Mouse (Mus musculus): Measurements from ENCODE around the gene Ehhadh. TPM values are rescaled to one million over a fixed set of nuclear protein-coding genes. Genes with fewer than 3 reads are reported as not detected.

The Ehhadh gene
- polyA plus RNA-seq, 1 experiment, result 0.11 TPM

DNA sequence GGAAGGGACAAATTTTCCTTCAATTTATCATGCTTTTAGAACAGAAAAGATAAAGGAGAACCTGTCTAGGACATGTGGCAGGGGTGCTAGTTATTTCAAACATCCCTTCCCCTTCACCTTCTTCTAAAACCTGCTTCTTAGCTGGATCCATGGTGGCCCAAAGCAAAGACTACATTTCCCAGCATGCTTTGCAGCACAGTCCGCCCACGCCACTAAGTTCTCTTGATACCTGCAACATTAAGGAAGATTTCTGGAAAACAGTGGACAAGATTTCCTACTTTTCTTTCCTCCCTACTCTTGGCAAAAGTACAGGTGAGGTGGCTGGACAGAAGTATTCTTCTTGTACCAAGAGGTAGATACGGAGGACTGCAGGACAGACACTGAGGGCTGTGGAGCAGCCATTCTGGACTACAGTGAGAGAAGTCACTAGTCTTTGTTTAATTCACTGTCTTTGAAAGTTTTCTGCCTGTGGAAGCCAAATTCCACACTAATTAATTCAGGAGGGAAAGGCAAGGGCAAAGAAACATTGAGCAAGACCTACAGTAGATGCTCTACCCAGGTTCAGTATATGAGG lies 9.2 kb downstream of the Ehhadh start:
- Histone ChIP-seq H3ac (ENCODE audit: control insufficient read depth, insufficient read length) (no peak overlapping the region), H3K4me3 (no peak overlapping the region), H3K36me3 (ENCODE audit: control insufficient read depth, insufficient read depth) (no peaks in the 10 kb centered on the region), H3K4me2 (ENCODE audit: low read depth) (no peak overlapping the region), H3K79me2 (ENCODE audit: control insufficient read depth, insufficient read depth) (no peaks in the 10 kb centered on the region), H3K27me3 (ENCODE audit: control insufficient read depth, insufficient read depth, insufficient read length) (peaks cover 12% of the 10 kb centered on the region)
- TF ChIP-seq E2F4 (IDR thresholded peaks at IDR 0.05; ENCODE audit: insufficient read depth) (no peak), MYOD1 (IDR thresholded peaks at IDR 0.05; ENCODE audit: control insufficient read depth in 1 of 3, insufficient read length in 2 of 3, low read depth in 2 of 3) (no peak), SRF (IDR thresholded peaks at IDR 0.05; ENCODE audit: control insufficient read depth, insufficient read length, low read depth) (no peak)

- H3K4me3 ChIP-seq, result no peak overlapping the region
- no peaks in the 10 kb centered on the region for H3K36me3 ChIP-seq (ENCODE audit: control insufficient read depth, insufficient read depth)
- TF ChIP-seq CEBPB (IDR thresholded peaks at IDR 0.05; ENCODE audit: insufficient read depth, poor library complexity, severe bottlenecking) (no peak), POLR2A (IDR thresholded peaks at IDR 0.05; ENCODE audit: insufficient read length, low read depth) (no peak), MAX (IDR thresholded peaks at IDR 0.05; ENCODE audit: low read depth) (no peak), SRF (IDR thresholded peaks at IDR 0.05; ENCODE audit: control insufficient read depth, insufficient read length, low read depth) (no peak), MYOG (IDR thresholded peaks at IDR 0.05; ENCODE audit: control insufficient read depth in 1 of 3, insufficient read depth in 1 of 3, insufficient read length in 2 of 3, low read depth in 2 of 3) (no peak), USF1 (IDR thresholded peaks at IDR 0.05; ENCODE audit: low read depth) (no peak), TCF3 (IDR thresholded peaks at IDR 0.05; ENCODE audit: insufficient read length, low read depth) (no peak), REST (IDR thresholded peaks at IDR 0.05; ENCODE audit: insufficient read depth, insufficient read length) (no peak), E2F4 (IDR thresholded peaks at IDR 0.05; ENCODE audit: insufficient read depth) (no peak), TCF12 (IDR thresholded peaks at IDR 0.05; ENCODE audit: insufficient read depth, poor library complexity, severe bottlenecking) (no peak), POLR2AphosphoS2 (IDR thresholded peaks at IDR 0.05; ENCODE audit: insufficient read length, low read depth) (no peak), MYOD1 (IDR thresholded peaks at IDR 0.05; ENCODE audit: control insufficient read depth in 1 of 3, insufficient read length in 2 of 3, low read depth in 2 of 3) (no peak)
- H3K27me3 ChIP-seq (ENCODE audit: control insufficient read depth, insufficient read depth, insufficient read length), result peaks cover 12% of the 10 kb centered on the region
- H3K79me2 ChIP-seq (ENCODE audit: control insufficient read depth, insufficient read depth), result no peaks in the 10 kb centered on the region
- H3K4me2 ChIP-seq (ENCODE audit: low read depth), result no peak overlapping the region
- H3ac ChIP-seq (ENCODE audit: control insufficient read depth, insufficient read length), result no peak overlapping the region
Measured at GRCm38 (mm10) chr16:21774725-21775124, 12.9 kb downstream of the Ehhadh start.

DNA sequence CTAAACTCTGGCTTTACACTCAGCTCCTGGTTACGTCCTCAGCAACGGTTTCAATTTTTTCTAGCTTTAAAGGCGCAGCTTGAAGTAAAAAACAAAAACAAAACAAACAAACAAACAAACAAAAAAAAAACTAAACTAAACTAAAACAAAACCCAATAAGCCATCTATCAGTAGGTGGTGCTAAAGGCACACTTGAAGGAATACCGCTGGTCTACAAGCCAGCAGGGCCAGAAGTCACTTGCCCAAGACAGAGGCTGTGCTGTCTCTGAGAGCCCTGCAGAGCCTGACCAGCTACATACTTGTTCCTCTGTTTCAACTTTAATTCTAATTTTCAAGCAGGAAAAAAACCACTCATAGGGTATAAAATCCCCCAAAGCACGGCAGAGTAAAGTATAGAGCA lies 17.9 kb downstream of the Ehhadh start:
- Histone ChIP-seq H3K79me2 (ENCODE audit: control insufficient read depth, insufficient read depth) (no peaks in the 10 kb centered on the region), H3K4me2 (ENCODE audit: low read depth) (no peak overlapping the region), H3K4me3 (no peak overlapping the region), H3ac (ENCODE audit: control insufficient read depth, insufficient read length) (no peak overlapping the region), H3K36me3 (ENCODE audit: control insufficient read depth, insufficient read depth) (no peaks in the 10 kb centered on the region), H3K27me3 (ENCODE audit: control insufficient read depth, insufficient read depth, insufficient read length) (peaks cover 4% of the 10 kb centered on the region)
- TF ChIP-seq REST (IDR thresholded peaks at IDR 0.05; ENCODE audit: insufficient read depth, insufficient read length) (no peak), POLR2A (IDR thresholded peaks at IDR 0.05; ENCODE audit: insufficient read length, low read depth) (no peak)

GRCm38 (mm10) chr16:21768255-21768654 lies 19.4 kb downstream of the Ehhadh start:
- H3ac ChIP-seq (ENCODE audit: control insufficient read depth, insufficient read length), result no peak overlapping the region
- no peaks in the 10 kb centered on the region for H3K36me3 ChIP-seq (ENCODE audit: control insufficient read depth, insufficient read depth)
- TF ChIP-seq TCF12 (IDR thresholded peaks at IDR 0.05; ENCODE audit: insufficient read depth, poor library complexity, severe bottlenecking) (no peak), MYOG (IDR thresholded peaks at IDR 0.05; ENCODE audit: control insufficient read depth in 1 of 3, insufficient read depth in 1 of 3, insufficient read length in 2 of 3, low read depth in 2 of 3) (no peak), SRF (IDR thresholded peaks at IDR 0.05; ENCODE audit: control insufficient read depth, insufficient read length, low read depth) (no peak), REST (IDR thresholded peaks at IDR 0.05; ENCODE audit: insufficient read depth, insufficient read length) (no peak), POLR2AphosphoS2 (IDR thresholded peaks at IDR 0.05; ENCODE audit: insufficient read length, low read depth) (no peak), TCF3 (IDR thresholded peaks at IDR 0.05; ENCODE audit: insufficient read length, low read depth) (no peak), MYOD1 (IDR thresholded peaks at IDR 0.05; ENCODE audit: control insufficient read depth in 1 of 3, insufficient read length in 2 of 3, low read depth in 2 of 3) (no peak), MAX (IDR thresholded peaks at IDR 0.05; ENCODE audit: low read depth) (no peak), POLR2A (IDR thresholded peaks at IDR 0.05; ENCODE audit: insufficient read length, low read depth) (no peak), CEBPB (IDR thresholded peaks at IDR 0.05; ENCODE audit: insufficient read depth, poor library complexity, severe bottlenecking) (no peak), E2F4 (IDR thresholded peaks at IDR 0.05; ENCODE audit: insufficient read depth) (no peak), USF1 (IDR thresholded peaks at IDR 0.05; ENCODE audit: low read depth) (no peak)
- H3K79me2 ChIP-seq (ENCODE audit: control insufficient read depth, insufficient read depth), result no peaks in the 10 kb centered on the region
- H3K4me2 ChIP-seq (ENCODE audit: low read depth), result no peak overlapping the region
- H3K4me3 ChIP-seq, result no peak overlapping the region
- H3K27me3 ChIP-seq (ENCODE audit: control insufficient read depth, insufficient read depth, insufficient read length), result no peaks in the 10 kb centered on the region

- TF ChIP-seq POLR2A (IDR thresholded peaks at IDR 0.05; ENCODE audit: insufficient read length, low read depth), result no peak
- no peak for TF ChIP-seq MYOG (IDR thresholded peaks at IDR 0.05; ENCODE audit: control insufficient read depth in 1 of 3, insufficient read depth in 1 of 3, insufficient read length in 2 of 3, low read depth in 2 of 3)
- no peak for TF ChIP-seq MAX (IDR thresholded peaks at IDR 0.05; ENCODE audit: low read depth)
- no peak for TF ChIP-seq MYOD1 (IDR thresholded peaks at IDR 0.05; ENCODE audit: control insufficient read depth in 1 of 3, insufficient read length in 2 of 3, low read depth in 2 of 3)
- no peak for TF ChIP-seq TCF12 (IDR thresholded peaks at IDR 0.05; ENCODE audit: insufficient read depth, poor library complexity, severe bottlenecking)
- no peak for TF ChIP-seq SRF (IDR thresholded peaks at IDR 0.05; ENCODE audit: control insufficient read depth, insufficient read length, low read depth)
- no peak for TF ChIP-seq POLR2AphosphoS2 (IDR thresholded peaks at IDR 0.05; ENCODE audit: insufficient read length, low read depth)
- no peak for TF ChIP-seq CEBPB (IDR thresholded peaks at IDR 0.05; ENCODE audit: insufficient read depth, poor library complexity, severe bottlenecking)
- no peak for TF ChIP-seq TCF3 (IDR thresholded peaks at IDR 0.05; ENCODE audit: insufficient read length, low read depth)
- TF ChIP-seq E2F4 (IDR thresholded peaks at IDR 0.05; ENCODE audit: insufficient read depth), result no peak
- TF ChIP-seq REST (IDR thresholded peaks at IDR 0.05; ENCODE audit: insufficient read depth, insufficient read length), result no peak
- H3K4me3 ChIP-seq, result no peak overlapping the region
- H3K4me2 ChIP-seq (ENCODE audit: low read depth), result no peak overlapping the region
- H3ac ChIP-seq (ENCODE audit: control insufficient read depth, insufficient read length), result no peak overlapping the region
- H3K27me3 ChIP-seq (ENCODE audit: control insufficient read depth, insufficient read depth, insufficient read length), result no peaks in the 10 kb centered on the region
- H3K36me3 ChIP-seq (ENCODE audit: control insufficient read depth, insufficient read depth), result no peaks in the 10 kb centered on the region
- no peaks in the 10 kb centered on the region for H3K79me2 ChIP-seq (ENCODE audit: control insufficient read depth, insufficient read depth)
Measured at GRCm38 (mm10) chr16:21758447-21758846, 29.2 kb downstream of the Ehhadh start.
